Mouse (Mus musculus) gastrocnemius, adult 8-10 months (tissue): ENCODE results near the gene Gm20521. TPM values are rescaled to one million over a fixed set of nuclear protein-coding genes. Genes with fewer than 3 reads are reported as not detected.
"Not testable (repeated sequence)": the region's sequence is repeated elsewhere in the genome, so short reads cannot be mapped to it uniquely, and the experiment has no call there.

ENCODE experiments used
- DNase-seq, 2 experiments: peaks; one replicate each; pipeline ENCODE4 v3.0.0; 2022; ENCODE audit warnings: low spot score in 2 of 2
- total RNA-seq, 4 experiments: library from RNA; stranded (reverse); gene quantifications; 2 replicates each; pipeline ENCODE4 v1.2.4; 2022

The Gm20521 gene
- total RNA-seq, 4 experiments from 2014 or later, result 0.83 to 7.4 (median 3.1) TPM

- DNase-seq, result no peak
Measured at GRCm38 (mm10) chr14:54935904-54936830, 52.9 kb downstream of the Gm20521 start, which contains the start of gene Cmtm5. Gene Cmtm5, plus strand, starts transcription at chr14:54936261.

- no peak for DNase-seq
Measured at GRCm38 (mm10) chr14:54936831-54937160, 53.6 kb downstream of the Gm20521 start.

- DNase-seq, result no peak
Measured at GRCm38 (mm10) chr14:54937361-54938182, 54.3 kb downstream of the Gm20521 start.

- no peak for DNase-seq
Measured at GRCm38 (mm10) chr14:54938431-54939219, 55.4 kb downstream of the Gm20521 start.

GRCm38 (mm10) chr14:54939434-54940175 is 56.4 kb downstream of the Gm20521 start:
- peak; percentile 26 to 39 for DNase-seq

GRCm38 (mm10) chr14:54940176-54940530 is 56.9 kb downstream of the Gm20521 start:
- DNase-seq, result no peak

GRCm38 (mm10) chr14:54941024-54941978 is 58.1 kb downstream of the Gm20521 start:
- no peak for DNase-seq

- DNase-seq, result no peak
Measured at GRCm38 (mm10) chr14:54942479-54942878, 59.2 kb downstream of the Gm20521 start.

- DNase-seq, result no peak
Measured at GRCm38 (mm10) chr14:54943971-54944370, 60.7 kb downstream of the Gm20521 start.

GRCm38 (mm10) chr14:54944939-54945338 is 61.7 kb downstream of the Gm20521 start:
- DNase-seq, result no peak

GRCm38 (mm10) chr14:54945975-54946704 is 62.9 kb downstream of the Gm20521 start:
- DNase-seq, result no peak

GRCm38 (mm10) chr14:54947008-54947407 is 63.8 kb downstream of the Gm20521 start:
- DNase-seq, result not testable (repeated sequence)

Other genes starting within 250 kb of the Gm20521 start
- not detected for gene Gm17606, start 242.5 kb upstream of the Gm20521 start, total RNA-seq
- under 1 TPM in 2 of 4 experiments, not detected in 2; 0.08 to 0.12 TPM for gene Cdh24, start 242.1 kb upstream of the Gm20521 start, total RNA-seq
- gene 1700123O20Rik, start 197.2 kb upstream of the Gm20521 start, total RNA-seq, result 1 to 10 TPM; 7.1 to 9.4 (median 8.0) TPM
- 10 to 100 TPM; 46.2 to 72.1 (median 55.9) TPM for gene Acin1, start 196.5 kb upstream of the Gm20521 start, total RNA-seq
- not detected for gene Gm29776, start 184.6 kb upstream of the Gm20521 start, total RNA-seq
- not detected for gene Cebpe, start 171.3 kb upstream of the Gm20521 start, total RNA-seq
- gene Slc7a8, start 101.5 kb upstream of the Gm20521 start, total RNA-seq, result 10 to 100 TPM; 11.3 to 17.4 (median 12.2) TPM
- 1 to 10 TPM; 2.2 to 3.2 (median 2.5) TPM for gene Rnf212b, start 69.3 kb upstream of the Gm20521 start, total RNA-seq
- 1 to 10 TPM; 3.3 to 7.6 (median 5.2) TPM for gene Homez, start 12.5 kb upstream of the Gm20521 start, total RNA-seq
- 1 to 10 TPM; 3.6 to 5.3 (median 4.0) TPM for gene Ppp1r3e, start 5.9 kb upstream of the Gm20521 start, total RNA-seq
- gene Bcl2l2, start 64 bp upstream of the Gm20521 start, total RNA-seq, result 10 to 100 TPM; 23.8 to 31.4 (median 26.8) TPM
- 10 to 100 TPM; 44.2 to 55.9 (median 50.0) TPM for gene Pabpn1, start 9.1 kb downstream of the Gm20521 start, total RNA-seq
- gene Slc22a17, start 29.7 kb downstream of the Gm20521 start, total RNA-seq, result 1 to 10 TPM in 3 of 4 experiments, under 1 TPM in 1; 0.68 to 1.4 (median 1.2) TPM
- 1 to 10 TPM in 1 of 4 experiments, under 1 TPM in 3; 0.48 to 1.1 (median 0.86) TPM for gene Efs, start 42.7 kb downstream of the Gm20521 start, total RNA-seq
- gene Il25, start 49.3 kb downstream of the Gm20521 start, total RNA-seq, result not detected
- not detected for gene Cmtm5, start 52.8 kb downstream of the Gm20521 start, total RNA-seq
- 100 to 1,000 TPM; 106 to 159 (median 128) TPM for gene Myh6, start 83.5 kb downstream of the Gm20521 start, total RNA-seq
- gene Gm17428, start 93.5 kb downstream of the Gm20521 start, total RNA-seq, result not detected
- gene Myh7, start 111.2 kb downstream of the Gm20521 start, total RNA-seq, result 100 to 1,000 TPM; 508 to 760 (median 618) TPM
- gene Ngdn, start 132.0 kb downstream of the Gm20521 start, total RNA-seq, result 10 to 100 TPM; 18.5 to 19.7 (median 19.1) TPM
- 1 to 10 TPM; 4.9 to 6.2 (median 5.6) TPM for gene Zfhx2, start 208.9 kb downstream of the Gm20521 start, total RNA-seq
- 10 to 100 TPM; 13.4 to 15.6 (median 14.9) TPM for gene Thtpa, start 211.3 kb downstream of the Gm20521 start, total RNA-seq
- gene Ap1g2, start 223.2 kb downstream of the Gm20521 start, total RNA-seq, result 1 to 10 TPM; 2.2 to 3.9 (median 3.6) TPM
- under 1 TPM in 2 of 4 experiments, not detected in 2; 0.08 to 0.19 TPM for gene Jph4, start 233.5 kb downstream of the Gm20521 start, total RNA-seq